Mouse (Mus musculus) stomach, postnatal 0 days (tissue): ENCODE measurements around the gene Psat1.

Experiments
- CTCF ChIP-seq: IDR thresholded peaks from 2 replicates; pipeline ENCODE4 v1.5.1; 2016; ENCODE audit warnings: antibody characterized with exemption, low read depth, mild to moderate bottlenecking, moderate library complexity
- EP300 ChIP-seq: optimal IDR thresholded peaks from 2 replicates; pipeline ENCODE3; 2016; ENCODE audit warnings: antibody characterized with exemption

- no peak for TF ChIP-seq CTCF
- no peak for TF ChIP-seq EP300
Observed at GRCm38 (mm10) chr19:15925719-15926045, 21.5 kb downstream of the Psat1 start.
